Mouse (Mus musculus): ENCODE data around the gene Gng2. TPM values are rescaled to one million over a fixed set of nuclear protein-coding genes. Genes with fewer than 3 reads are reported as not detected.
A peak's percentile ranks its signal among the peaks of the same experiment; 100 is the strongest.

Gng2 gene
- polyA plus RNA-seq, 1 experiment from 2014 or later: 61.6 TPM

DNA sequence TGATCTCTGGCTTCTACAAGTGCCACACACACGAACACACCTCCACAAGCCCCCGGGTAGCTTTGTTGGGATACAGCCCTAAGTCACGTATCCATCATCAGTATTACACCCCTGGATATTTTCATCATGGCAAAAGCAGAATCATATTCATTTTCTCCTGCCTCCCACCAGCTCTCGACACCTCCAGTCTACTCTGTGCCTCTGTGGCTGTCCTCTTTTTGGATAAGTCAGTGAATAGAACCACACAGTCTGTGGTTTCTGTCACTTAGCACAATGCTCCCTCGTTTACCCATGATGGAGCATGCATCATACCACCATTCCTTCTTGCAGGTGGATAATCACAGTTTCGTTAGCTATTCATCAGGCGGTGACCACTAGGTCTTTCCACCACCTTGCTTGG, 31.2 kb downstream of the Gng2 start:
- peaks cover 20% of the 10 kb centered on the region for H3K4me1 ChIP-seq
- H3K27me3 ChIP-seq (ENCODE audit: insufficient read depth, poor library complexity, severe bottlenecking): no peaks in the 10 kb centered on the region
- H3K27ac ChIP-seq: no peak overlapping the region
- no peaks in the 10 kb centered on the region for H3K9me3 ChIP-seq
- WGBS: 83% methylated on average over 7 of the region's 7 CpGs
- DNase-seq (ENCODE audit: low spot score): no peak
- no peak overlapping the region for H3K4me3 ChIP-seq
- peaks cover 5% of the 10 kb centered on the region; the same call in 1 of the 2 replicates for H3K36me3 ChIP-seq

DNA sequence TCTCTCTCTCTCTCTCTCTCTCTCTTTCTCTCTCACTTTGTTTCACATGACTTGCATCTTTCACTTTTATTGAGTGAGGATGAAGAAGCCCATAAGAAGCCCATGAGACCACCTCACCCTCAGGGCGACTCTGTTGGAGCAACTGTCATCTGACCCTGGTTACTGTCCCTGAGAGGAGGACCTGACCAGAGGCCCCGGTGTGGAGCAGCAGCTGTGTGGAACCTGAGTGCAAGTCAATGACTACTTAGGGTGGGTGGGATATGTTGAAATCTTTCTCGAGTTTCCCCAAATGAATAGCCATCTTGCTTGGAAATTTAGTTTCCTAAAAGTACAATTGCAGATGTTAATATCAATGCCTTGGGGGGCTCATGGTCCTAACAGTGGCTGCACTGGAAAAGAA, 34.7 kb downstream of the Gng2 start:
- no peak for DNase-seq (ENCODE audit: low spot score)
- 54% methylated on average over 3 of the region's 3 CpGs for WGBS
- H3K27ac ChIP-seq: peak overlapping the region; percentile 62

DNA sequence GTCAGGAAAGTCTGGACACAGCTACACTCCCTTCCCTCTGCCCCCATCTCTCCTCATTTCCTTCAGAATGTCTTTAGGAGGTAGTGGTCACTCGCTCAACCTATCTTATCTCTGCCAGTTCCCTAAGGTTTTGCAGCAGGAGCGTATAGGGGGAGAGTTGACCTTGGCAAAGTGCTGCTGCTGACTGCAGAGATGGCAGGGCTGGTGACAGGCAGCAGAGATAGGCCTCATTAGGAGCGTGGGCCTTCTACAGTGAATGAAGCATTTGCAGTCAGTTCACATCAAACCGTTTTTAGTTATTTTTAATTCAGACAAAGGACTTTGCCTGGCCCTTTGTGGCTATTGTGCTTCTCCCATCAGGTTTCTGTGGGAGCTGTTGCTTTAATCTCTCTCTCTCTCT, 35.1 kb downstream of the Gng2 start:
- H3K27ac ChIP-seq: peak overlapping the region; percentile 62
- H3K4me3 ChIP-seq: no peak overlapping the region
- H3K9me3 ChIP-seq: no peaks in the 10 kb centered on the region
- 17% methylated on average over 4 of the region's 4 CpGs for WGBS
- no peak for DNase-seq (ENCODE audit: low spot score)
- H3K36me3 ChIP-seq: no peaks in the 10 kb centered on the region
- H3K27me3 ChIP-seq (ENCODE audit: insufficient read depth, poor library complexity, severe bottlenecking): no peaks in the 10 kb centered on the region
- H3K4me1 ChIP-seq: peaks cover 20% of the 10 kb centered on the region

More for the DNA sequence above, 34.7 kb downstream of the Gng2 start:
- Histone ChIP-seq H3K4me1 (peaks cover 20% of the 10 kb centered on the region), H3K27me3 (ENCODE audit: insufficient read depth, poor library complexity, severe bottlenecking) (no peaks in the 10 kb centered on the region), H3K4me3 (no peak overlapping the region), H3K36me3 (no peaks in the 10 kb centered on the region), H3K9me3 (no peaks in the 10 kb centered on the region)

DNA sequence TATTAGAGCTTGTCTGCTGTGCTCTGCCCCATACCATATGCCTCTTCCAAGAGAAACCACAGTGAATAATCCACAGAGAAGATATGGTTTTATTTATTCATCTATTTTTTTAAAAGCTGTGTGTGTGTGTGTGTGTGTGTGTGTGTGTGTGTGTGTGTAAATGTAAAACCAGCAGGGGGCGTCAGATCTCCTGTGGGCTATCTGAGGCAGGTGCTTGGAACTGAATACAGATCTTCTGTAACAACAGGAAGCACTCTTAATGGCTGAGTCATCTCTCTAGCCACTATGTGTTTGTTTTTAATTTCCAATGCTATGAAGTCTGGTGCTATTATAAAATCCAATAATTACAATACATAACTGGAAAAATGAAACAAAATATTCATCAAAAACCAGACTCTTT, 37.4 kb downstream of the Gng2 start:
- 0 out of 2 replicates have a peak, but pooled peaks cover 3% of the 10 kb centered on the region for H3K36me3 ChIP-seq
- 70% methylated on average over 1 of the region's 1 CpGs for WGBS
- H3K27me3 ChIP-seq (ENCODE audit: insufficient read depth, poor library complexity, severe bottlenecking): no peaks in the 10 kb centered on the region
- H3K4me3 ChIP-seq: no peak overlapping the region
- no peaks in the 10 kb centered on the region for H3K9me3 ChIP-seq
- H3K27ac ChIP-seq: no peak overlapping the region
- peaks cover 16% of the 10 kb centered on the region for H3K4me1 ChIP-seq
- DNase-seq (ENCODE audit: low spot score): no peak

DNA sequence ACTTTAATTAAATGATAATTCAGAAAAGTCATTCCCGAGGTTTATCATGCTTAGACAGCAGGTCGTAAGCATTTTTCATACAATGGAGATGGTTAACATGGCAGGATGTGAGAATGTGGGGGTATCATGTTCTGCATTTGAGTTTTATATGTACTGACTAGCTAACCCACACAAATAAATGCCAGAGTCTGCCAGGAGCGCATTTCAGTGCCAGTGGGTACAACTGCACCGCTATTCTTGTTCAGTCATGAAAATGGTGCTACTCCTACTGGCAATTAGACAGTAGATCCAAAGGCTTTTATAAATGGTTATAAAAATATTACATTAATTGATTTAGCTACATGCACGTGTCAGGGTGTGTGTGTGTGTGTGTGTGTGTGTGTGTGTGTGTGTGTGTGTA, 38.9 kb downstream of the Gng2 start:
- no peaks in the 10 kb centered on the region for H3K9me3 ChIP-seq
- no peak for DNase-seq (ENCODE audit: low spot score)
- 0 out of 2 replicates have a peak, but pooled peaks cover 3% of the 10 kb centered on the region for H3K36me3 ChIP-seq
- H3K4me3 ChIP-seq: no peak overlapping the region
- peaks cover 15% of the 10 kb centered on the region for H3K4me1 ChIP-seq
- 85% methylated on average over 5 of the region's 5 CpGs for WGBS
- no peaks in the 10 kb centered on the region for H3K27me3 ChIP-seq (ENCODE audit: insufficient read depth, poor library complexity, severe bottlenecking)
- no peak overlapping the region for H3K27ac ChIP-seq

DNA sequence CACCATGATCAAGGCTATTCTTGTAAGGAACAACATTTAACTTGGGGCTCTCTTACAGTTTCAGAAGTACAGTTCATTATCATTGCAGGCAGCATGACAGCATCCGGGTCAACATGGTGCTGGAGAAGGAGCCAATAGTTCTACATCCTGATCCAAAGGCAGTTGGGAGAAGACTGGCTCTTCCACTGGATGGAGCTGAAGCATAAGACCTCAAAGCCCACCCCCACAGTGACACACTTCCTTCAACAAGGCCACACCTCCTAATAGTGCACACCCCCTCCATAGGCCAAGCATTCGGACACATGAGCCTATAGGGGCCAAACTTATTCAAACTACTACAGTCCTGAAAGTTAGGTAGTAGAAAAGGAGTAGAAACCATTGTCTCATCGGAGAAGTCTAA, 42.3 kb downstream of the Gng2 start:
- 85% methylated on average over 3 of the region's 3 CpGs for WGBS
- no peak overlapping the region for H3K4me3 ChIP-seq
- no peak for DNase-seq (ENCODE audit: low spot score)

DNA sequence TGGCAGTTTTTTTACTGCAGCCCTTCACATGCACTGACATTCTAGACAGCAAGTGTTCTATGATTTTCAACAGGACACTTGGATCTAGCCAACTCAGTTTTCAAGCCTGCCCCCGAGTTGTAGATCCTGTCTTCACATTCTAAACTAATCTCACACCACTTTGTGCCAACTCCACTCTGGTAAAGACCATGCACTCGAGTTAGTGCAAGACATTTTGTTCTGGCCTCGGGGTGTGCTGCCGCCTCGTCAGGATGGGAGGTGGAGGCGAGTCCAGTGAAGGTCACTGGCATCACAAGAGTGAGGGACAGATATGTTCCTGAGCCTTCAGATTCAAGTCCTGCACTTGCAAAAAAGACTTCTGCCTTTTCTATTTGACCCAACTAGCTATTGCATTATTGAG, 44.1 kb downstream of the Gng2 start:
- no peaks in the 10 kb centered on the region for H3K9me3 ChIP-seq
- no peaks in the 10 kb centered on the region for H3K27me3 ChIP-seq (ENCODE audit: insufficient read depth, poor library complexity, severe bottlenecking)
- H3K36me3 ChIP-seq: 0 out of 2 replicates have a peak, but pooled peaks cover 3% of the 10 kb centered on the region
- H3K4me1 ChIP-seq: peaks cover 26% of the 10 kb centered on the region
- 58% methylated on average over 6 of the region's 6 CpGs for WGBS
- DNase-seq (ENCODE audit: low spot score): peak; percentile 68
- H3K27ac ChIP-seq: no peak overlapping the region
- H3K4me3 ChIP-seq: no peak overlapping the region

More for the DNA sequence above, 42.3 kb downstream of the Gng2 start:
- peaks cover 12% of the 10 kb centered on the region for H3K4me1 ChIP-seq
- H3K27me3 ChIP-seq (ENCODE audit: insufficient read depth, poor library complexity, severe bottlenecking): no peaks in the 10 kb centered on the region
- H3K27ac ChIP-seq: no peak overlapping the region
- 0 out of 2 replicates have a peak, but pooled peaks cover 3% of the 10 kb centered on the region for H3K36me3 ChIP-seq
- H3K9me3 ChIP-seq: no peaks in the 10 kb centered on the region

DNA sequence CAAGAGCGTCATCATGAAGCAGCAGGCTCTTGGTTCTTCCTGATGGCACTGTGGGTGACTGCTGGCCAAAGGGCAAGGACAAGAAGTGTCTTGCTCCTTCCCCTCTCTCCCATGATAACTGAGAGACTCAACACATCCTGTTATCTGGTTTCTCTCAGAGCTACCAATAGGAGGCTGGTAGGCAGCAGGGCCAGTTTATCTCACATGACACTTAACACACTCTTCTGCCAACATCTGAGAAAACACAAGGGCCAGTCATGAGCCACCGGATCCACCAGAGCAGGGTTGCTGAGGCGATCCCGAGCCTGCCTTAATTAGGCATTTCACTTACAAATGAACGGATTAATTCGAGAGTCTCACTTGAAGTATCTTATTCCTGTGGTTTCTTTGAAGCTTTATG, 49.5 kb downstream of the Gng2 start:
- no peak overlapping the region for H3K4me3 ChIP-seq
- no peaks in the 10 kb centered on the region for H3K9me3 ChIP-seq
- no peak for DNase-seq (ENCODE audit: low spot score)
- H3K4me1 ChIP-seq: peaks cover 53% of the 10 kb centered on the region
- H3K36me3 ChIP-seq: peaks cover 4% of the 10 kb centered on the region; the same call in 1 of the 2 replicates
- H3K27ac ChIP-seq: peak overlapping the region; percentile 56; the same call in 1 of the 2 replicates
- 13% methylated on average over 6 of the region's 6 CpGs for WGBS
- H3K27me3 ChIP-seq (ENCODE audit: insufficient read depth, poor library complexity, severe bottlenecking): no peaks in the 10 kb centered on the region

DNA sequence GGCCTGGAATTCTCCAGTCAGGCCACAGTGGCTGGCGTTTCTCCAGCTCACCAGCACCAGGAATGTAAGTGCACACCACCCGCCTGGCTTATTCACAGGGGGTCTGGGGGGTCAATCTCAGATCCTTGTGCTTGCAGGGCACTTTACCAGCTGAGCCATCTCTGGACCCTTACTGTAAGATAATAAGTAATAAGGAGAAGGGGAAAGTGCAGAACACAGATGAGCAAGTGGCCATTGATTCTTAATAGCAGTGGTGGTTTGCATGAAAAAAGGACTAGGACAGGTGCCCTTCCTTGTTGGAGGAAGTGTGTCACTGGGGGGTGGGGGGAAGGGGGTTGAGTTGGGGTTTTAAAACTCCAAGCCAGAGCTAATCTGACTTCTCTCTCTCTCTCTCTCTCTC, 50.3 kb downstream of the Gng2 start:
- no peak for DNase-seq (ENCODE audit: low spot score)
- Histone ChIP-seq H3K4me1 (peaks cover 53% of the 10 kb centered on the region), H3K4me3 (no peak overlapping the region), H3K9me3 (no peaks in the 10 kb centered on the region), H3K27ac (peak overlapping the region; percentile 56; the same call in 1 of the 2 replicates), H3K36me3 (peaks cover 4% of the 10 kb centered on the region; the same call in 1 of the 2 replicates), H3K27me3 (ENCODE audit: insufficient read depth, poor library complexity, severe bottlenecking) (no peaks in the 10 kb centered on the region)
- WGBS: 33% methylated on average over 2 of the region's 2 CpGs

DNA sequence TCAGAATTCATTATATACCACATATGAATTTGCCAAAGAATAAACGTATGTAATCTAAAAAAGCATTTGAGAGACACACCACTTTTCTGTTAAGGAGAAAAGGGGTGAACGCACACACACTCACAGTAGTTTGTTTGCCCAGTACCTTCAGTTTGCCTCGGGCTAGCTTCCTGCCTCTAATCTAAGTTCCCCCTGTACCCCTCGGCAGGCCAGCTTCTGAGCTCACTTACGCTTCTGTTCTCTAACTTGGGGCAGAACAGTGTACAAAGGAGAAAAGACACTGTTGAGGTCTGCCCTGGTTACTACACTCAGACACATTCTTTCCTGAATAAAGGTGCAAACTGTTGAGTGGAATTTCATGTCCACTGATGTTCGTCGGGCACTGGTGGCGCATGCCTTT, 51.1 kb downstream of the Gng2 start:
- no peak overlapping the region for H3K27ac ChIP-seq
- H3K4me3 ChIP-seq: no peak overlapping the region
- WGBS: 60% methylated on average over 8 of the region's 8 CpGs
- H3K27me3 ChIP-seq (ENCODE audit: insufficient read depth, poor library complexity, severe bottlenecking): no peaks in the 10 kb centered on the region
- H3K36me3 ChIP-seq: peaks cover 4% of the 10 kb centered on the region; the same call in 1 of the 2 replicates
- no peaks in the 10 kb centered on the region for H3K9me3 ChIP-seq
- peaks cover 53% of the 10 kb centered on the region for H3K4me1 ChIP-seq
- no peak for DNase-seq (ENCODE audit: low spot score)

DNA sequence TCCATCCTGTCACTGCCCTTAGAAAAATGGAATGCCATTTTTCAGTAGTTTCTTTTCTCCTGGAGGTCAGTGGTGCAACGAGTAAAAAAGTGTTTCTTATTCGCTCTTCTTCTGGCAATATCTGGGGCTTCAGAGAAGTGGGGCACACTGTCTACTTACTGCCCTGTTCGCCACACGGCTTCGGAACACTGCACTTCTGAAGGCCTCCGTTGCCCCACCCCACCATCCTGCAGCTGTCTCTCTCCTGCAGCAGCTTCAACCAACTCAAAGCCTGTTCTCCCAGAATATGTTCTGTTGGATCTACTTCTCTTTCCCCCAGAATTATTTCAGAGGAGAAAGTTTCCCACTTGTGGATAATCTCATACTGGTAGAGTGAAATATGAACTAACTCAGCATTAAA, 52.3 kb downstream of the Gng2 start:
- H3K27me3 ChIP-seq (ENCODE audit: insufficient read depth, poor library complexity, severe bottlenecking): no peaks in the 10 kb centered on the region
- H3K4me3 ChIP-seq: no peak overlapping the region
- H3K36me3 ChIP-seq: peaks cover 4% of the 10 kb centered on the region; the same call in 1 of the 2 replicates
- H3K9me3 ChIP-seq: no peaks in the 10 kb centered on the region
- H3K4me1 ChIP-seq: peaks cover 56% of the 10 kb centered on the region
- no peak for DNase-seq (ENCODE audit: low spot score)
- 0 out of 2 replicates have a peak overlapping the region, but pooled peaks have one; percentile 19 for H3K27ac ChIP-seq
- WGBS: 59% methylated on average over 6 of the region's 6 CpGs

DNA sequence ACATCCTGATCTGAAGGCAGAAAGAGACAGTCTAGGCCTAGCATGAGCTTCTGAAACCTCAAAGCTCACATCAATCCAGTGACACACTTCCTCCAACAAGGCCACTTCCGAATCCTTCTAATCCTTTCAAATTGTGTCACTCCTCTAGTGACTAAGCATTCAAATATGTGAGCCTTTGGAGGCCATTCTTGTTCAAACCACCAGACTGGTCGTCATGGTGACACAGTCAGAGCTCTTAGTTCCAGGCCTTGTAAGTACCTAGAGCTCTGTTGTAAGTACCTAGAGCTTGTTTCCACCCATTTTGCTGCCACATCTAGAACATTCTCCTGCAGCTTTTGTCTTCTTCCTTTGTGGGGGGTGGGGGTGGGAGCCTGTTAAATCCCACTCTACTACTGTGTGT, 53.3 kb downstream of the Gng2 start:
- Histone ChIP-seq H3K36me3 (peaks cover 4% of the 10 kb centered on the region; the same call in 1 of the 2 replicates), H3K4me3 (no peak overlapping the region), H3K4me1 (peaks cover 50% of the 10 kb centered on the region), H3K9me3 (no peaks in the 10 kb centered on the region), H3K27ac (no peak overlapping the region), H3K27me3 (ENCODE audit: insufficient read depth, poor library complexity, severe bottlenecking) (no peaks in the 10 kb centered on the region)
- 90% methylated on average over 2 of the region's 2 CpGs for WGBS
- no peak for DNase-seq (ENCODE audit: low spot score)

DNA sequence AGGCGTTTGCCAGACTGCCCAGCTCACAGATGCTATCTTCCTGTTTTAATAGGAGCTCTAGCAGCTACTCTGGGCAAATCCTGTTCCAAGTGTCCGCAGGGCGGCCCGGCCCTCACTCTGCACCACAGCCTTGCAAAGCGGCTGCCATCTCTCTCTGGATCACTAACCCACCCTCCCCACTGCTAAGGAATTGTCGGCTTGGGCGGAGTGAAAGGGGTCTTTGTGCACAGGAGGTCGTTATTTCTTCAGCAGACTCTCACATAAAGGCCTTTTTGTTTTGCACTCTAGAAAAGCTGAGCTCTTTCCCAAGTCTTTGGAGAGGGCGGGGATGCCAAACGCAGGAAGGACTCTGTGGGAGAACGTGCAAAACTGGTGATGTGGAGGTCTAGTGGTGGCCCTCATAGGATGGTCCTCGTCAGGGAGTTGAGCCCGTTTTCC, 57.2 kb downstream of the Gng2 start:
- Histone ChIP-seq H3K27ac (no peak overlapping the region; the same call in 1 of the 2 replicates), H3K27me3 (ENCODE audit: insufficient read depth, poor library complexity, severe bottlenecking) (no peaks in the 10 kb centered on the region), H3K9me3 (no peaks in the 10 kb centered on the region), H3K4me3 (no peak overlapping the region), H3K36me3 (peaks cover 4% of the 10 kb centered on the region; the same call in 1 of the 2 replicates), H3K4me1 (peaks cover 15% of the 10 kb centered on the region; the same call in 1 of the 2 replicates)
- DNase-seq (ENCODE audit: low spot score): no peak
- 55% methylated on average over 13 of the region's 13 CpGs for WGBS

DNA sequence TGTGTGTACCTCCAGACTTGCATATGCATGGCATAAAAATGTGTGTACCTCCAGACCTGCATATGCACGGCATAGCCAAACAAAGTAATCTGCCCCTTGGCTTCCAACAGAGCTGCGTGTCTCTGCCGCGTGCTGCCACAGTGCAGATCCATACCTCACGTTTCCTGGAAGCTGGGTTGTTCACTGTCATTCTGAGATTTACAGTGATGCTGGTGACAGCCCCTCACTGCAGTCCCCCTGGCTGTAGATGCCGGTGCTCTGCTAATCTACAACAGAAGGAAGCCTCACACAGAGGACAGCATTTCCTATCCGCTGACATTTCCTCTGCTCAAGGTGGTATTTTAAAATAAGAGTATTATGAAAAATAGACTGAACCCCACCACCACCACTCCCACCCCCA, 57.6 kb downstream of the Gng2 start:
- Histone ChIP-seq H3K27me3 (ENCODE audit: insufficient read depth, poor library complexity, severe bottlenecking) (no peaks in the 10 kb centered on the region), H3K9me3 (no peaks in the 10 kb centered on the region), H3K27ac (no peak overlapping the region), H3K36me3 (peaks cover 4% of the 10 kb centered on the region; the same call in 1 of the 2 replicates), H3K4me1 (peaks cover 12% of the 10 kb centered on the region; the same call in 1 of the 2 replicates), H3K4me3 (no peak overlapping the region)
- 58% methylated on average over 7 of the region's 7 CpGs for WGBS
- DNase-seq (ENCODE audit: low spot score): no peak

All from heart, embryonic 10.5 days (tissue).